Mouse (Mus musculus) ES-Bruce4 (cell line): ENCODE measurements at regions not wholly inside any gene's neighbourhood (a gene's known extent, or its start where the extent isn't known, plus 50 kb on each side); places are given as distances from the start of the nearest gene placed in this dataset.

ENCODE experiments used
- H3K27ac ChIP-seq: 2 replicates; pipeline ENCODE4 v1.5.1; 2012; ENCODE audit warnings: low read length, inconsistent platforms; ENCODE audit not compliant: insufficient read depth
- H3K27me3 ChIP-seq: 2 replicates; pipeline ENCODE4 v1.6.1; 2012; ENCODE audit warnings: mild to moderate bottlenecking, low read length, inconsistent platforms; ENCODE audit not compliant: control insufficient read depth, poor library complexity, insufficient read depth, severe bottlenecking
- H3K36me3 ChIP-seq: 2 replicates; pipeline ENCODE4 v1.6.1; 2012; ENCODE audit warnings: inconsistent platforms, mild to moderate bottlenecking, low read length, moderate library complexity; ENCODE audit not compliant: control insufficient read depth, poor library complexity, insufficient read depth, severe bottlenecking
- H3K4me1 ChIP-seq: one replicate; pipeline ENCODE4 v1.8.1; 2011; ENCODE audit warnings: low read length; ENCODE audit not compliant: control insufficient read depth, insufficient read depth
- H3K4me3 ChIP-seq: 2 replicates; pipeline ENCODE4 v1.5.1; 2011; ENCODE audit warnings: low read depth, mild to moderate bottlenecking, low read length
- H3K9ac ChIP-seq: 2 replicates; pipeline ENCODE4 v1.6.1; 2012; ENCODE audit warnings: low read depth, mild to moderate bottlenecking, inconsistent platforms; ENCODE audit not compliant: poor library complexity, severe bottlenecking
- H3K9me3 ChIP-seq: replicated peaks from 2 replicates; pipeline ENCODE4 v1.6.1; 2012; ENCODE audit warnings: mild to moderate bottlenecking, low read length, inconsistent platforms; ENCODE audit not compliant: control insufficient read depth, poor library complexity, insufficient read depth, severe bottlenecking
- CTCF ChIP-seq: IDR thresholded peaks from one replicate; pipeline ENCODE4 v1.8.1; 2011; ENCODE audit warnings: low read depth, low read length
- EP300 ChIP-seq: IDR thresholded peaks from 2 replicates; pipeline ENCODE4 v1.6.1; 2011; ENCODE audit warnings: low read depth, low read length; ENCODE audit not compliant: insufficient read depth
- POLR2A ChIP-seq: IDR thresholded peaks from one replicate; pipeline ENCODE4 v1.8.1; 2011; ENCODE audit warnings: low read length; ENCODE audit not compliant: insufficient read depth

DNA sequence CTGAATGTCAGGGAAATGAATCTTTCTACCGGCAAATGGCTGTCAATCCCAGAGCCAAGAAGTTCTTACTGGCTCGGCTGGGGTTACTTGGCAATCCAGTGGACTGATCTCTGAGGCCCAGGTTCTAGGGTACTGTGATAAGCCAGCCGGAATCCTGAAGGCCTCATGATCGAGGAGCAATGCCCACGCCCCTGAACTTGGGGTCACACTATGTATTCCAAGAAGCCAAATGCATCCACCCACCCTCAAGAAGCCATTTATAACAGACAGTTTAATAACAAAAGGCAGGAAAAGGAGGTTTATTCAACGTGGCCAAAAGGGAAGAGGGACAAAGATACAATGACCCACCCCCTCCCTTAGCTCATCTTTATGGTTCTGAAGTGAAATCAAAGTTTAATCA, 144.0 kb downstream of the Bmp7 start:
- Histone ChIP-seq H3K9me3 (no peaks in the 10 kb centered on the region), H3K27ac (no peak overlapping the region), H3K9ac (no peak overlapping the region), H3K27me3 (no peaks in the 10 kb centered on the region), H3K4me1 (no peaks in the 10 kb centered on the region), H3K4me3 (no peak overlapping the region), H3K36me3 (no peaks in the 10 kb centered on the region)
- no peak for TF ChIP-seq CTCF
- no peak for TF ChIP-seq EP300
- no peak for TF ChIP-seq POLR2A

DNA sequence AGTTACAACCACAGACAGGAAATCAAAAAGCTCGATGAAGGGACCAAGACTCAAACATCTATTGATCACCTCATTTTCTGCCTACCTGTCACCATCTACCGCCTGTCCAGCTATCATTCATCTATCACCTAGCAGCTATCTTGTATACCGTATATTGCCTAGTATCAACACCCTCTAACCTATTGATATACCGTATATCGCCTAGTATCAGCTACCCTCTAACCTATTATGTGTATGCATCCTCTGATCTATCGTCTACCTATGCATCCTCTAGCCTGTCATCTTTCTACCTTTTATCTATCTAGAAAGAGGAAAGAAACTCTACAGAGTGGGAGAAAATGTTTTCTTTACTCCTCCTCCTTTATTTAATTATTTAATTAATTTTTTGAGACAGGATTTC, 143.2 kb downstream of the Bmp7 start:
- H3K4me1 ChIP-seq, result no peaks in the 10 kb centered on the region
- TF ChIP-seq CTCF, result no peak
- TF ChIP-seq EP300, result no peak
- H3K27ac ChIP-seq, result no peak overlapping the region
- no peaks in the 10 kb centered on the region for H3K27me3 ChIP-seq
- H3K36me3 ChIP-seq, result no peaks in the 10 kb centered on the region
- H3K4me3 ChIP-seq, result no peak overlapping the region
- H3K9me3 ChIP-seq, result no peaks in the 10 kb centered on the region
- no peak overlapping the region for H3K9ac ChIP-seq

DNA sequence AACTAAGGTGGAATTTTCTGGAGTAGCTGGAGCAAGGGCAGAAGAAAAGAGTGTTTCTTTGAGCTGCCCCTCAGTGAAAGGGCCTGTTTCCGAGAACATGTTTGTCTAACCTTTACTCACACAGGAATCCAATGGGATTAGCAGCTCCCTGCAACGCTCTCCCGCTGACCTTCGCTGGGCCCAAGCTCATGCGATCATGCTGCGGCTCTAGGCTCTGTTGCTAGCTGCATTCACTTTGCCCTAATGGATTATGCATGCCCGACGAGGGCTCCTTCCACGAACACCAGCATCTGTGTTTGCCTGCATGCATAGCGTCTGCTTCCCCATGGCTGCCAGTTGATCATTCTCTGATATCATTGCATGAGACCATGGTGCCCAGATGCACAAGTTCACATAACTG, 140.2 kb downstream of the Bmp7 start:
- Histone ChIP-seq H3K9me3 (no peaks in the 10 kb centered on the region), H3K27ac (no peak overlapping the region), H3K4me3 (no peak overlapping the region), H3K4me1 (no peaks in the 10 kb centered on the region), H3K9ac (no peak overlapping the region), H3K27me3 (no peaks in the 10 kb centered on the region), H3K36me3 (no peaks in the 10 kb centered on the region)
- TF ChIP-seq POLR2A, result no peak
- TF ChIP-seq CTCF, result no peak
- TF ChIP-seq EP300, result no peak

DNA sequence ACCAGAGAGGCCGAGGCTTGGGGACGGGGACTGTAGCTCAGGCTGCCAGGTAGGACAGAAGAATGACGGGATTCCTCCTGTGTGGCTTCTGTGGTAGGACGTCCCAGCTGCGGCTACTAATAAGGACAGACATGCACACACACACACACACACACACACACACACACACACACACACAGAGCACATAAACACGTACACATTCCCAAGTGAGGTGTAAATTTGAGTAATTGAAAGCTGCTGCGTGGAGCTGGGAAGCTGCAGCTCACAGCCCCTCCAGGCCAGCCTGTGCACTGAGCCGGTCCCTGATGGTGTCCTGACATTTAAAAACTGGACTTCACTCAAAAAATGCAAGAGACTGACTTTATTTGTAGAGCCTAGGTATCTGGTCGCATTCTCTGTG, 139.3 kb downstream of the Bmp7 start:
- H3K27ac ChIP-seq, result no peak overlapping the region
- H3K4me3 ChIP-seq, result no peak overlapping the region
- no peaks in the 10 kb centered on the region for H3K36me3 ChIP-seq
- H3K4me1 ChIP-seq, result no peaks in the 10 kb centered on the region
- H3K9me3 ChIP-seq, result no peaks in the 10 kb centered on the region
- TF ChIP-seq POLR2A (no peak), EP300 (no peak), CTCF (no peak)
- no peaks in the 10 kb centered on the region for H3K27me3 ChIP-seq
- H3K9ac ChIP-seq, result no peak overlapping the region

DNA sequence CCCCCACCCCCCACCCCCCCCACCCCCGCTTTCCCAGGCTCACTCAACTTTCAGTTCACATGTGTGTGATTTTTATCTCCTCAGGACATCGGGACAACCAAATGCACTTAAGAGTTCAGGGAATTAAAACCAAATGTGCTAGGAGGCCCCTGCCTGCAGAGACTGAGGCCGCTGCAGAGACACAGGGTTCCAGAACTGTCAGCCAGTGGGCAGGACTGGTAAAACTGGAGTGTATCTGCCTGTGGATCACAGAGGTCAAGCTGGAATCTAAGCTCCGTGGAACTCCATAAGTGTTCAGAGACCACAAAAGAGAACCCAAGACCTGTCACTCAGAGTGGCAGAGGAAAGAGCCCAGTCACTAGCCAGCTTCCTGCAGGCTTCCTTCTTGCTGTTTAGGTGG, 138.3 kb downstream of the Bmp7 start:
- Histone ChIP-seq H3K27ac (no peak overlapping the region), H3K36me3 (no peaks in the 10 kb centered on the region), H3K4me1 (no peaks in the 10 kb centered on the region), H3K9ac (no peak overlapping the region), H3K4me3 (no peak overlapping the region), H3K9me3 (no peaks in the 10 kb centered on the region), H3K27me3 (no peaks in the 10 kb centered on the region)
- TF ChIP-seq POLR2A (no peak), CTCF (no peak), EP300 (no peak)

DNA sequence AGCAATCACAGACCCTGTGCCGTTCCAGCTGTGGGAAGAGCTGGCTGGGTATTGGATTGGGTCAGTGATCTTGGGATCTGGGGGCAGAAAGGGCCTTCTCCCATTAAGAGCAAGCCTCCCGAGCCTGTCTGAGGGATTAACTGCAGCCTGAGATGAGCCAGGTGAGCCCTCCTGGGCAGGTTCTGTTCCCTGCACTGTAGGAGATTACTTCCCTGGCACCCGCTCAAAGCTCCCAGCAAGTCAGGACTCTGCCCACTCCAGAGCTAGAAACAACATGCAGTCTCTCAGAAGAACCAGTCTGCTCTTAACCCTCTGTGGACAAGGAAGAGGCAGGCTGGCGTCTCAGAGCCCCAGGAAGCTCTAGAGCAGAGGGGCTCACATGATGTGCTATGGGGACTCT, 132.7 kb downstream of the Bmp7 start:
- no peak overlapping the region for H3K27ac ChIP-seq
- TF ChIP-seq POLR2A (no peak), EP300 (no peak), CTCF (no peak)
- H3K9me3 ChIP-seq, result peaks cover 9% of the 10 kb centered on the region; the same call in 1 of the 2 replicates
- no peaks in the 10 kb centered on the region for H3K36me3 ChIP-seq
- no peaks in the 10 kb centered on the region for H3K27me3 ChIP-seq
- no peak overlapping the region for H3K9ac ChIP-seq
- H3K4me3 ChIP-seq, result no peak overlapping the region
- no peaks in the 10 kb centered on the region for H3K4me1 ChIP-seq
